Mouse (Mus musculus): ENCODE measurements around the gene Spata18. TPM values are rescaled to one million over a fixed set of nuclear protein-coding genes. Genes with fewer than 3 reads are reported as not detected.

The Spata18 gene
- polyA plus RNA-seq, 1 experiment, result 0.19 TPM

DNA sequence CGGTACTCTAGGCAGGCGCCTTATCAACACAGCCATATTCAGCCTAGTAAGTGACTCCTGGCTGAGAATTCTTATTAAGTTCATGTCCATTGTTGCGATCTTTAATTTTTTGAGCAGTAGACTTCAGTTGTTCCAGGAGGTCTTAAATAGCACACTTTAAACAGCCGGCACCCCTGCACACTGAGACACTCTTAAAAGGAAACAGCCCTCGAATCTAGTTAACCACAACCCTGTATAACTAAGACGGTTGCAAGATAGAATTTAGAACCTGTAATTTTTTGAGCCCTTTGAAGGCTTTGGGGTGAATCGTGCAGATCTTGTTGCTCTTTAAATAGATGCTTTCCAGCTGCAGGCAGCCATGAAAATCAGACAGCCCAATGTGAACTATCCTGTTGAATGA is 36.0 kb upstream of the Spata18 start:
- 13% methylated on average over 7 of the region's 7 CpGs for WGBS
- Histone ChIP-seq H3K27ac (ENCODE audit: control insufficient read depth, insufficient read depth, low read length) (no peak overlapping the region), H3K36me3 (ENCODE audit: control insufficient read depth, insufficient read depth, low read length) (no peaks in the 10 kb centered on the region)

DNA sequence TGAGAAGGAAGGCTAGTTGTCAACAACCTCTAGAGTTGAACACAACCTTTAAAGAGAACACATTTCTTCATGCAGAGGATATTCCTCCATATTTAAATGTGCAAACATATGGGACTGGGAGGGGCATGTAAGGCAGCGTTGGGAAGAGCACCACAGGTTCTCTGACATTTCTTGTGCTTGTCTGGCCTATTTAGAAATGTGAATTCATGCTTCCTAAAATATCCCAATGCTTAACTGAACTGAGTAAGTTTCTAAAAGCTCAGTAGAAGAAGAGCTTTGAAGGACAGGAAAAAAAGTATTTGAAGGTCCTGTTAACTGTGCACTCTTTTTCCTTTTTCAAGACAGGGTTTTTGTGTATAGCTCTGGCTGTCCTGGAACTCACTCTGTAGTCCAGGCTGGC is 32.2 kb upstream of the Spata18 start:
- H3K4me1 ChIP-seq (replicated peaks; ENCODE audit: control insufficient read depth, insufficient read depth, low read length), result peaks cover 5% of the 10 kb centered on the region
- H3K27ac ChIP-seq (ENCODE audit: control insufficient read depth, insufficient read depth, low read length), result no peak overlapping the region
- no peak overlapping the region for H3K4me3 ChIP-seq (ENCODE audit: control insufficient read depth, insufficient read depth, low read length)
- TF ChIP-seq CTCF (IDR thresholded peaks at IDR 0.05; ENCODE audit: borderline replicate concordance, control insufficient read depth, extremely low read depth, insufficient read depth, low read length, poor library complexity) (no peak), POLR2A (IDR thresholded peaks at IDR 0.05; ENCODE audit: control insufficient read depth, extremely low read depth, insufficient read depth, low read length, poor library complexity) (no peak)
- H3K36me3 ChIP-seq (ENCODE audit: control insufficient read depth, insufficient read depth, low read length), result no peaks in the 10 kb centered on the region
- no peak for DNase-seq
- no peaks in the 10 kb centered on the region for H3K27me3 ChIP-seq (ENCODE audit: control insufficient read depth, insufficient read depth, low read length)
- WGBS, result 89% methylated on average over 1 of the region's 1 CpGs

More for the DNA sequence above, 36.0 kb upstream of the Spata18 start:
- Histone ChIP-seq H3K4me1 (replicated peaks; ENCODE audit: control insufficient read depth, insufficient read depth, low read length) (peaks cover 5% of the 10 kb centered on the region), H3K27me3 (ENCODE audit: control insufficient read depth, insufficient read depth, low read length) (no peaks in the 10 kb centered on the region), H3K4me3 (ENCODE audit: control insufficient read depth, insufficient read depth, low read length) (no peak overlapping the region)
- TF ChIP-seq CTCF (IDR thresholded peaks at IDR 0.05; ENCODE audit: borderline replicate concordance, control insufficient read depth, extremely low read depth, insufficient read depth, low read length, poor library complexity) (no peak), POLR2A (IDR thresholded peaks at IDR 0.05; ENCODE audit: control insufficient read depth, extremely low read depth, insufficient read depth, low read length, poor library complexity) (no peak)
- DNase-seq, result peak; percentile 16

GRCm38 (mm10) chr5:73625505-73625904 is 25.7 kb upstream of the Spata18 start:
- H3K27ac ChIP-seq (ENCODE audit: control insufficient read depth, insufficient read depth, low read length), result no peak overlapping the region
- WGBS, result 80% methylated on average over 1 of the region's 1 CpGs
- peaks cover 7% of the 10 kb centered on the region; the same call in 1 of the 2 replicates for H3K4me1 ChIP-seq (replicated peaks; ENCODE audit: control insufficient read depth, insufficient read depth, low read length)
- DNase-seq, result no peak
- no peak for TF ChIP-seq POLR2A (IDR thresholded peaks at IDR 0.05; ENCODE audit: control insufficient read depth, extremely low read depth, insufficient read depth, low read length, poor library complexity)
- TF ChIP-seq CTCF (IDR thresholded peaks at IDR 0.05; ENCODE audit: borderline replicate concordance, control insufficient read depth, extremely low read depth, insufficient read depth, low read length, poor library complexity), result no peak
- H3K36me3 ChIP-seq (ENCODE audit: control insufficient read depth, insufficient read depth, low read length), result no peaks in the 10 kb centered on the region
- H3K4me3 ChIP-seq (ENCODE audit: control insufficient read depth, insufficient read depth, low read length), result no peak overlapping the region
- H3K27me3 ChIP-seq (ENCODE audit: control insufficient read depth, insufficient read depth, low read length), result no peaks in the 10 kb centered on the region

GRCm38 (mm10) chr5:73626842-73627241 is 24.3 kb upstream of the Spata18 start:
- Histone ChIP-seq H3K4me3 (ENCODE audit: control insufficient read depth, insufficient read depth, low read length) (no peak overlapping the region), H3K36me3 (ENCODE audit: control insufficient read depth, insufficient read depth, low read length) (no peaks in the 10 kb centered on the region), H3K27ac (ENCODE audit: control insufficient read depth, insufficient read depth, low read length) (no peak overlapping the region), H3K27me3 (ENCODE audit: control insufficient read depth, insufficient read depth, low read length) (no peaks in the 10 kb centered on the region), H3K4me1 (replicated peaks; ENCODE audit: control insufficient read depth, insufficient read depth, low read length) (peaks cover 11% of the 10 kb centered on the region)
- WGBS, result 95% methylated on average over 7 of the region's 7 CpGs
- DNase-seq, result no peak
- TF ChIP-seq CTCF (IDR thresholded peaks at IDR 0.05; ENCODE audit: borderline replicate concordance, control insufficient read depth, extremely low read depth, insufficient read depth, low read length, poor library complexity), result no peak
- no peak for TF ChIP-seq POLR2A (IDR thresholded peaks at IDR 0.05; ENCODE audit: control insufficient read depth, extremely low read depth, insufficient read depth, low read length, poor library complexity)

- Histone ChIP-seq H3K4me1 (replicated peaks; ENCODE audit: control insufficient read depth, insufficient read depth, low read length) (peaks cover 11% of the 10 kb centered on the region), H3K27ac (ENCODE audit: control insufficient read depth, insufficient read depth, low read length) (no peak overlapping the region), H3K4me3 (ENCODE audit: control insufficient read depth, insufficient read depth, low read length) (no peak overlapping the region), H3K27me3 (ENCODE audit: control insufficient read depth, insufficient read depth, low read length) (no peaks in the 10 kb centered on the region), H3K36me3 (ENCODE audit: control insufficient read depth, insufficient read depth, low read length) (no peaks in the 10 kb centered on the region)
- TF ChIP-seq POLR2A (IDR thresholded peaks at IDR 0.05; ENCODE audit: control insufficient read depth, extremely low read depth, insufficient read depth, low read length, poor library complexity), result no peak
- no peak for TF ChIP-seq CTCF (IDR thresholded peaks at IDR 0.05; ENCODE audit: borderline replicate concordance, control insufficient read depth, extremely low read depth, insufficient read depth, low read length, poor library complexity)
- WGBS, result 94% methylated on average over 4 of the region's 4 CpGs
- no peak for DNase-seq
Measured at GRCm38 (mm10) chr5:73627559-73627958, 23.6 kb upstream of the Spata18 start.

DNA sequence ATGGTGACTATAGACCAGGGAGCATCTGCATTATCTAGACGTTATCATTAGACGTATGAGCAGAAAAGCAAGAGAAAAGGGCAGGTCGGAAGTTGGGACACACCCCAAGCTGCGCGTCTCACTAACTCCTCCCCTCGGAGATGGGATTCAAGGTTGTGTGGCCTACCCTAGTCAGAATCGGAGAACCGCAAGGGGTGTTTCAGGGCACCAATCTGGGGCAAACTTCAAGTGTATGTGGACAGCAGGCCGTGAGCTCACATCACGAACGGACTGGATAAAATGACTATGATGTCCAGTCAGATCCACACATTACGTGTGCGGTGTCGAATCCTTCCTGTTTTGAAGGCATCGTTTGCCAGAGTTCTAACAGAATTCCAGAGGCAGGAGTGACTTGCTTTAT is 23.2 kb upstream of the Spata18 start:
- no peak for DNase-seq
- H3K4me3 ChIP-seq (ENCODE audit: control insufficient read depth, insufficient read depth, low read length), result no peak overlapping the region
- no peak overlapping the region for H3K27ac ChIP-seq (ENCODE audit: control insufficient read depth, insufficient read depth, low read length)
- H3K4me1 ChIP-seq (replicated peaks; ENCODE audit: control insufficient read depth, insufficient read depth, low read length), result peaks cover 11% of the 10 kb centered on the region
- H3K27me3 ChIP-seq (ENCODE audit: control insufficient read depth, insufficient read depth, low read length), result no peaks in the 10 kb centered on the region
- no peaks in the 10 kb centered on the region for H3K36me3 ChIP-seq (ENCODE audit: control insufficient read depth, insufficient read depth, low read length)
- TF ChIP-seq POLR2A (IDR thresholded peaks at IDR 0.05; ENCODE audit: control insufficient read depth, extremely low read depth, insufficient read depth, low read length, poor library complexity), result no peak
- no peak for TF ChIP-seq CTCF (IDR thresholded peaks at IDR 0.05; ENCODE audit: borderline replicate concordance, control insufficient read depth, extremely low read depth, insufficient read depth, low read length, poor library complexity)
- WGBS, result 95% methylated on average over 15 of the region's 15 CpGs

GRCm38 (mm10) chr5:73630141-73630540 is 21.0 kb upstream of the Spata18 start:
- H3K4me3 ChIP-seq (ENCODE audit: control insufficient read depth, insufficient read depth, low read length), result no peak overlapping the region

More at GRCm38 (mm10) chr5:73630141-73630540, 21.0 kb upstream of the Spata18 start:
- Histone ChIP-seq H3K4me1 (replicated peaks; ENCODE audit: control insufficient read depth, insufficient read depth, low read length) (peaks cover 11% of the 10 kb centered on the region), H3K27ac (ENCODE audit: control insufficient read depth, insufficient read depth, low read length) (no peak overlapping the region), H3K27me3 (ENCODE audit: control insufficient read depth, insufficient read depth, low read length) (no peaks in the 10 kb centered on the region), H3K36me3 (ENCODE audit: control insufficient read depth, insufficient read depth, low read length) (0 out of 2 replicates have a peak, but pooled peaks cover 4% of the 10 kb centered on the region)
- 9% methylated on average over 5 of the region's 5 CpGs for WGBS
- TF ChIP-seq CTCF (IDR thresholded peaks at IDR 0.05; ENCODE audit: borderline replicate concordance, control insufficient read depth, extremely low read depth, insufficient read depth, low read length, poor library complexity), result no peak
- peak; percentile 20 for DNase-seq

All from thymus, adult 2 months (tissue).